Mouse (Mus musculus) E14TG2a.4 (cell line): ENCODE data around the gene Trp73.

Experiments
- H3K27me3 ChIP-seq: 2 replicates; pipeline ENCODE4 v1.6.1; 2014; ENCODE audit warnings: low read length, control low read depth; ENCODE audit not compliant: insufficient read depth
- H3K36me3 ChIP-seq: 2 replicates; pipeline ENCODE4 v1.6.1; 2014; ENCODE audit warnings: low read length, control low read depth; ENCODE audit not compliant: insufficient read depth
- H3K4me1 ChIP-seq: replicated peaks from 2 replicates; pipeline ENCODE4 v1.6.1; 2014; ENCODE audit warnings: low read depth, low read length, control low read depth
- H3K4me3 ChIP-seq: replicated peaks from 2 replicates; pipeline ENCODE4 v1.5.1; 2014; ENCODE audit warnings: mild to moderate bottlenecking, low read length
- H3K9me3 ChIP-seq: 2 replicates; pipeline ENCODE4 v1.6.1; 2014; ENCODE audit warnings: low read length, control low read depth
- CTCF ChIP-seq: conservative IDR thresholded peaks from 2 replicates; pipeline ENCODE4 v1.5.1; 2014; ENCODE audit warnings: low read length
- NANOG ChIP-seq: IDR thresholded peaks from 2 replicates; pipeline ENCODE4 v1.6.1; 2014; ENCODE audit warnings: borderline replicate concordance, low read length, mixed read lengths
- POU5F1 ChIP-seq: IDR thresholded peaks from 2 replicates; pipeline ENCODE4 v1.6.1; 2014; ENCODE audit warnings: low read length, borderline replicate concordance

Trp73 gene

DNA sequence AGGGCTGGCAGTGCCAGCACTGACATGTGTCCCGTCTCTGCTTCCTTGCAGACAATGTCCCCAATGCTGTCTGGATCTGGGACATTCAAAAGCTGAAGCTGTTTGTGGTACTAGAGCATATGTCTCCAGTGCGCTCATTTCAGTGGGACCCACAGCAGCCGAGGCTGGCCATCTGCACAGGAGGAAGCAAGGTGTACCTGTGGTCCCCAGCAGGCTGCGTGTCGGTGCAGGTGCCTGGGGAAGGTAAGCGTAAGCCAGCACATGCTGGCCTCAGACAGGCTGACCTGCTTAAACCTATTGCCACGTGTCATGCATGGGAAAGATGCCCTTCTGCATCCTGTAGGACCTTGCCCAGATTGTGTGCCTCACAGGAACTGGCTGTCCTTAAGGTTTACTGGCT lies 16.0 kb upstream of the Trp73 start:
- TF ChIP-seq CTCF = no peak
- TF ChIP-seq POU5F1 = no peak
- no peak for TF ChIP-seq NANOG
- H3K4me3 ChIP-seq = no peak overlapping the region
- no peaks in the 10 kb centered on the region for H3K9me3 ChIP-seq
- H3K27me3 ChIP-seq = no peaks in the 10 kb centered on the region
- peaks cover 83% of the 10 kb centered on the region for H3K36me3 ChIP-seq
- peaks cover 31% of the 10 kb centered on the region for H3K4me1 ChIP-seq

DNA sequence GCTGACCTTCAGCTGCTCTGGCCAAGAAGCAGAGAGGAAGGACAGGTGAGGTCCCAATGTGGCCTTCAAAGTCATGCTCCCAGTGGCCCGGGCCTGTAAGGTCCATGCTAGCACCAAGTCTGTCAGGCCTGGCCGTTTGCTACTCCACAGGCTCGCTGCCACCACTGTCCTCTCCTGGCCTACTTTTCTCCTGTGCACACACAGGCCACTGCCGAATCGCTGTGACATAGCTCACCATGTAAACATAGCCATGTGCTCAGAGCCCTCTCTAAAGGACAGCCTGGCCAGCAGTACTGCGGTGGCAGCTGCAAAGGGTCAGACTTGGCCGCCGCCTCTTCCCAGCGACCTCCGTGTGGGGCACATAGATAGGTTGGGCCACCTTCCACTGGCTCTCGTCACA lies 14.1 kb upstream of the Trp73 start:
- peaks cover 90% of the 10 kb centered on the region for H3K36me3 ChIP-seq
- TF ChIP-seq NANOG = no peak
- TF ChIP-seq CTCF = no peak
- no peak for TF ChIP-seq POU5F1
- no peak overlapping the region for H3K4me3 ChIP-seq
- no peaks in the 10 kb centered on the region for H3K9me3 ChIP-seq
- peaks cover 23% of the 10 kb centered on the region for H3K4me1 ChIP-seq
- H3K27me3 ChIP-seq = no peaks in the 10 kb centered on the region

- peaks cover 42% of the 10 kb centered on the region for H3K36me3 ChIP-seq
- H3K9me3 ChIP-seq = no peaks in the 10 kb centered on the region
- peaks cover 14% of the 10 kb centered on the region for H3K27me3 ChIP-seq
- H3K4me3 ChIP-seq = no peak overlapping the region
- no peak for TF ChIP-seq NANOG
- TF ChIP-seq POU5F1 = no peak
- no peak for TF ChIP-seq CTCF
- H3K4me1 ChIP-seq = peaks cover 32% of the 10 kb centered on the region
Observed at GRCm38 (mm10) chr4:154146342-154146741, 6.3 kb upstream of the Trp73 start.

DNA sequence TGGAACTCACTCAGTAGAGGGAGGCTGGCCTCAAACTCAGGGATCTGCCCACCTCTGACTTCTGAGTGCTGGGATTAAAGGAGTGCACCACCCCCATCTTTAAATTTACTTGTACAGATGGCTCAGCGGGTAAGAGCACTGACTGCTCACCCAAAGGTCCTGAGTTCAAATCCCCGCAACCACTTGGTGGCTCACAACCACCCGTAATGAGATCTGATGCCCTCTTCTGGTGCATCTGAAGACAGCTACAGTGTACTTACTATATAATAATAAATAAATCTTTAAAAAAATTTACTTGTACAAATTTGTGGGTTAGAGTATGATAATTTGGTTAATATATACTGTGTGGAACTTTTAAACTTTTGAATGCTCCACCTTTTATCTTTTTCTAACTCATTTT lies 4.7 kb upstream of the Trp73 start:
- H3K27me3 ChIP-seq = peaks cover 30% of the 10 kb centered on the region
- TF ChIP-seq NANOG (no peak), CTCF (no peak), POU5F1 (no peak)
- H3K9me3 ChIP-seq = no peaks in the 10 kb centered on the region
- peaks cover 29% of the 10 kb centered on the region for H3K36me3 ChIP-seq
- H3K4me3 ChIP-seq = no peak overlapping the region
- H3K4me1 ChIP-seq = peaks cover 45% of the 10 kb centered on the region

- TF ChIP-seq NANOG (no peak), CTCF (no peak), POU5F1 (no peak)
- Histone ChIP-seq H3K9me3 (no peaks in the 10 kb centered on the region), H3K4me3 (peak within 1 kb of the TSS; percentile 82), H3K4me1 (peaks cover 37% of the 10 kb centered on the region), H3K27me3 (peaks cover 52% of the 10 kb centered on the region), H3K36me3 (peaks cover 21% of the 10 kb centered on the region)
Observed at GRCm38 (mm10) chr4:154142211-154143040, 2.4 kb upstream of the Trp73 start, which contains the start of gene Wrap73. Wrap73 (plus strand) TSS chr4:154142372.

GRCm38 (mm10) chr4:154141009-154141867 lies 1.2 kb upstream of the Trp73 start:
- peaks cover 64% of the 10 kb centered on the region for H3K27me3 ChIP-seq
- H3K36me3 ChIP-seq = peaks cover 9% of the 10 kb centered on the region
- H3K4me1 ChIP-seq = peaks cover 33% of the 10 kb centered on the region
- peak overlapping the region; percentile 71 for H3K4me3 ChIP-seq
- TF ChIP-seq POU5F1 (no peak), NANOG (no peak), CTCF (no peak)
- no peaks in the 10 kb centered on the region for H3K9me3 ChIP-seq

DNA sequence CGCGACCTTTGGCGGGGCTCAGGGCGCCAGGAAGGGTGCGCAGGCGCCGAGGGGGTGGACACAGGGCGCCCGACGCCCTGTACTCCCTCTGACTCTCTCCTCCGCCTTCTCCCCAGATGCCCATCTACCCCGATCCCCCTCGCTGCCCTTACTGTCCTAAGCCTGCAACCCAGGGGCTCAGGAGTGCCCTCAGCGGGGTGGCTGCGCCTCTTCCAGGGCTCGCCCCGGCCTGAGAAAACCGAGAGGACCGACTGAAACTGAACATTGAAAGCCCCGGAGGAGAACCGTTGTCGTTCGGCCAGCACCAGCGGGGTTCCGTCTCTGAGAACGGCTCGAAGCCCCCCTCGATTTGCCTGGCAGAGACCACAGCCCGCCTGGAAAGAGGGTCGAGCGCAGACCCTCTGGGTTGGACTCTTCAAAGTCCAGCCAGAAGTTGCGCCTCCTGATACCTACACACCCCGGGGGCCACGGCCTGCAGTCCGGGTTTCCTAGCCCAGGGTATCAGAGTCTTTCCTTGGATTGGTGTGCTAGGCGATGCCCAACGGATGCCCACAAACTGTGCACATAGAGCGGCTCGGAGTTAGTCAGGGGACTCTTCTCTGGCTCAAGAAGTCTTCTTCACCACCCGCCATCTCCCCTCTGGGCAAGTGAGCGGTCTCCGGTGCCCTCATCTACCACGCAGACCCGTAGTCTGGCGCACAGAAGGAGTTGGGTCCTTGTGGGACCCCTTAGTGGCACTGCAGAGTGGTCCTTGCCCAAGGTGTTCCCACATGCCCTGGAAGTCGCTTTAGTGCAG lies 403 bp upstream of the Trp73 start:
- Histone ChIP-seq H3K36me3 (peaks cover 4% of the 10 kb centered on the region; the same call in 1 of the 2 replicates), H3K27me3 (peaks cover 71% of the 10 kb centered on the region), H3K4me3 (peak overlapping the region; percentile 71), H3K9me3 (no peaks in the 10 kb centered on the region), H3K4me1 (peaks cover 33% of the 10 kb centered on the region)
- no peak for TF ChIP-seq CTCF
- no peak for TF ChIP-seq POU5F1
- TF ChIP-seq NANOG = no peak
